Mouse (Mus musculus): ENCODE measurements at regions not wholly inside any gene's neighbourhood (a gene's known extent, or its start where the extent isn't known, plus 50 kb on each side); places are given as distances from the start of the nearest gene placed in this dataset.

DNA sequence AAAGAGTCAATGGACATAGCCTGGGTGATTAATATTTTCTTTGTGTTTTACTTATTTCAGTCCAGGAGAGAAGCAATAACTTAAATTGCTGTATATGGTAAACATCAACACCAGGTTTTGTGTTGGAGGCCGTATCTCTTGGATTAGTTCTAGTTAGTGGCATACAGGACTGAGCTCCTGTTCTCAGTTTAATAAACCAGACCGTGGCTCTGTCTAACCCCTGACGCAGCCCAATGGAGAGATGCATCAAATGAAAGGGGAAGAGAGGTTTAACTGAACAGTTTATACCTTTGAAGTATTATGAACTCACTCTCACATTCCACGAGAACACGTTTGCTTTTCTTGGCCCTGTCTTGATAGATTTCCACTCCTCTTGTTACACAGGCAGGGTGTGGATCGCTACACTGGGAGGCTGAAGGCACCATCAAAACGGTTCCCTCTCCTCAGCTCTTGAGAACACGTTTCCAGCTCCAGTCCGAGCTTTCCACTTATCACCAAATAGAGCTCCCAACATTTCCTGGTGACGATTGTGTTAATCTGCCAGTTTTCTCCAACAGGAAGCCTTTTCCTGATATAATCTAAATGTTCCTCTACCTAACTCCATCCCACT is 54.0 kb upstream of the Cerkl start:
- no peak for DNase-seq

DNA sequence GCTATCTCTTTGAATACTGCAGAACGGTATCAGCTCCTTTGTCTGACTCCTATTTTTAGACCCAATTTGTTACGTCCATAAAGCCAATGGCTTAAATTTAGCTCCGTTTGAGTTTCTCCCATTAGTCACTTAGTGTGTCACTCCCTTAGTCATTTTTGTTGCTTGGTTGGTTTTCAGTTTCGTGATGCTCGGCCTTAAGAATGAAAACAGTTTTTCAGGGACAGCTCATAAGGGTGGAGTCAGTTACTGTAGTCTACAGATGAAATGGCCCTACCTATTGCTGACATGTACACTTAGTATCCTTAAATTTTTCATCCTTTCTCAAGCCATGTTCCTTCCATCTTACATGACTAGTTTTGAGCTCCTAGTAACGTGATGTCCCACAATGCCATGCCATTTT is 54.5 kb upstream of the Cerkl start:
- DNase-seq = no peak

DNA sequence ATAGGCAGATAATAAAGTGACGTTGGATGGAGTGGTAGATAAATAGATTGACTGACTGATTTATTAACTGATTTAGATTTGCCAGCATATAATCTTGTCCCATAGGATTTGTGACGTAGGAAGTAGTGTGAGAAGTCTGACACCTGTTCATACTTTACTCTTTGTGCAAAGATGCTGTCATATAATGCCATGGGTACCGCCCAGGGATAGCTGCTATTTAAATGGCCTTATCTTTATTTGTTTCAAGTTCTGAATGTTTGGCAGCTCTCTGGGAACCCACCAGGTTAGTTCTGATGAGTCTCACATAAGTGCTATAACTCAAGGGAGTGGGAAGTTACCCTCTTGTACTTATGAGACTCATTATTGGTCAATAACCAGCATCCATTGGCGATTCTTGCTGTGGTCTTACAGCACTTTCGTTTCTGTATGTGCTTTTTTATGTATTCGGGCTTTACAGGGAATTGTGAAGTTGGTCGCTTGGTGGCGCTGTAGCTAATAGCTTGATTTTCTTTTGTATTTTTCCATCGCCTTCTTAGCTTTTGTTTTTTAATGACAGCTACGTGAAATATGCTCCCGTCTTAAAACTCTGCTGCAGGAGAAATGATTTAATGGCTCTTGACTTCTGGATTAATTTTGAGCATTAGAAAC is 55.2 kb upstream of the Cerkl start:
- DNase-seq = peak; percentile 89 to 90

DNA sequence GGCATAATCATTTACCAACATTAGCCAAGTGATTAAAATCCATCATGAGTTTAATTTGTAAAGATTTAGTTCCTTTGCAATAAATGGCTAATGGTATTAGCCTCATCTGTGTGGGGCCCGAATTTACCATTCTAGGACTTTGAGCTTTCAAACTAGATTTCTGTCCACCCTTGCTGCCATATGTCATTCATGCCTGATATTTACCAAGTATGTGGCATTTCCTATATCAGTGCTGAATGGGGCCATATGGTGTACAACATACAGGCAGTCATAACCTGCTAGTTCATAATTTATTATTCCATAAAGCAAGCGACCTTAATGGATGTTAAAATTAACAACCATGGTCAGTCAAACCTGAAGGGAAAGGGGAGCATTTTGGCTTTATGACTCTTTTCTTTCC is 55.8 kb upstream of the Cerkl start:
- no peak for DNase-seq

DNA sequence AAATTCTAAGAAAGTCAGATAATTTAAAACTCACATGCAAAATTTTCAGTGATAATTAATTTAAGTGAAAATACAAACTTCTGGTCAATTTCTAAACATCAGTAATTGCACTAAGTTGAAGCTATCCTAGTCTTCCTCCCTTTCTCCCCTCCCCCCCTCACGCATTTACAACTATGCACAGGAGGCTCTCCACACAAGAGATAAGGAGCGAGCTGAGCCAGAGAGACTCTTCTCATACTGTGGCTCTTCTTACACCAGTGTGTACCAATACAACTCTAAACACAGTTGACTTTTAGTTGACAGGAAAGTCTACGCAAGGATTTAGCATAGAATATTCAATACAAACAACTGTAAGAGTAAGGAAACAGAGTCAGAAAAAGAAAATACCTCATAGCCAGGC is 57.1 kb upstream of the Cerkl start:
- DNase-seq = no peak

DNA sequence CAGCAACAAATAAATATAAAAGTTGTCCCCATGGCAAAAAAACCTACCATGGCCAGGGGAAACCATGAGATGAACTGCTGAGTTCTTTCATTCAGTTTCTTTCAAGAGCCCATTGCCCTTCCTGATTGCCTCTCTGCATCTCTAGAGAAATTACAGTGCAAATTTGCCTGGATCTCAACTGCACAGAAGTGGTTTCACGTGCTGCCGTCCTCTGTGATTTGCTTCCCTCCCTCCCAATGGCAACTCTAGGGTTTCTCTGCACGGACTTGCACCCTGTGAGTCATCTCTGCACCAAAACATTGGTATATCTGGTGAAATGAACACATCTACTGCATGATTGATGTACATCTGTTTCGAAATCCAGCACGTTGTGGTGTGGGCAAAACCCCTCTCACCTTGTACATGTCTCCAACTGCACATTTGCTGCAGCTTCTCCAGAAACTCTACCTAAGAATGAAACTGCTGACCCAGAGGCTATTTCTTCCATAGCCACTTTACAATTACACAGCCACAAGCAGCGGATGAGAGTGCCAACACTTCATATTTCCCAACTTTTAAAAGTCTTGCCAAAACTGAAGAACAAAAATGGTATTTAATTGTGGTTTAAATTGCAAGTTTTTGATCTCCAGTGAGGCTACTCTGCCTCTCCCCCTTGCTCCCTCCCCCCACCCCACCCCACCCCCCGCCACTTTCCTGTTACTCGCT is 61.6 kb upstream of the Cerkl start:
- no peak for DNase-seq

DNA sequence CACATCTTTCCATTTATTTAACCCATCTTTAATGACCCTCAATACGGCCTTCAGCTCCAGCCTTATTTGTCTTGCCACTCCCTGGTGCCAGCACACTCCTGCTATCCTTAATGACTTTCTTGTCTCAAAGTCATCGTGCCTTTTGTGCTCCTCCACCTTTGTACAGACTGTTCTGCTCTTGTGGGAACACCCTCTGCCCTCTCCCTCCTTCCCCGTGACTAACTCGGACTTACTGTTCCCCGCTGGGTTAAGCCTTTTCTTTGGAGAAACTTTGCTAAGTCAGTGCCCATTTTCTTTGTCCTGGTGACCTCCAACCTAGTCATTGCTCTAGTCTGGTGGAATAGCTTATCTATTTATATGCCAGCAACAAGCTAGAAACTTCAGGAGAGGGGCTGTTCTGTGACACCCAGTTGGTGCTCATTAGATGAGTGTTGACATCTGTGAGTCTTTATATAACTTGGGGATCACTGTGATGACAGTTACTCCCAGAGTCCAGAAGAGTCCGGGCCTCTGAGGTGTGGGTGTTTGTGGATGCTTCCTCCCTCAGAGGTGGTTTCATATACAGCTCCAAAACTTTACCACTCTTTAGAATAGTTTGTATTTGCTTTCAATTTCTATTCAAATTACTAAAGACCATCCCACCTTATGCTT is 63.3 kb upstream of the Cerkl start:
- no peak for DNase-seq

DNA sequence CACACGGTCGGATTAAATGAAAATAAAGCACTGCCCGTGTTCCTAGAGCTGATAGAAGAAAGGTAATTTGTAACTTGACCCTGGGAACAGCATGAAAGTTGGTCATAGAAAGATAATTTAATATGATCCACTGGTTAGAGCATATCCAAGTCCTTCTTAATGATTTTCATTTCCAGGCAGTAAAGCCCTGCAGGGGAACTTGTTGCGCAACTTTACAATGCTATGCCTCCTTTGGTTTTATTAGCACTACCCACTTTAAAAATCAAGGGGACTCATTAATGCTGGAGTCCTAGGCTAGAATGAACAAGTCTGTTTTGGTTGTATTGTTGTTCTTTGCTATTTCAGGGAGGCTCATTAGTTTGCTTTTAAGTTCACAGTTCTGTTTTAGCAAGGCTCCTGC is 66.9 kb upstream of the Cerkl start:
- DNase-seq = no peak

DNA sequence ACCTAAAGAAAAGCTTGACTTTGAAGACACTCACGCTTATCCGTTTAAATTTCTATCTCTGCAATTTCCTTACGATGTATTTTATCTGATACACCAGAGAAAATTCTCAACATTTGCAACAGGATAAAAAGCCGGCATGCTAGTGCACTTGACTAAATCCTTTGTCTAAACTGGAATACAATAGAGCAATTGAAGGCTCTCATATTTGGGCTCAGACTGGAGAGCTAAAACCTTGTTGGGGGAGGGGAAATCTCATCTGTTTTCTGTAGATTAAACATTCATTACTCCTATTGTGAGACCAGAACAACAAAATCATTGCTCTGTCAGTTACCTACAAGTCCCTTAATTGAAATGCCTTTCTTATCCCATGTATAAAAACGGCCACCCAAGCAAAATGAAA is 70.9 kb upstream of the Cerkl start:
- no peak for DNase-seq

DNA sequence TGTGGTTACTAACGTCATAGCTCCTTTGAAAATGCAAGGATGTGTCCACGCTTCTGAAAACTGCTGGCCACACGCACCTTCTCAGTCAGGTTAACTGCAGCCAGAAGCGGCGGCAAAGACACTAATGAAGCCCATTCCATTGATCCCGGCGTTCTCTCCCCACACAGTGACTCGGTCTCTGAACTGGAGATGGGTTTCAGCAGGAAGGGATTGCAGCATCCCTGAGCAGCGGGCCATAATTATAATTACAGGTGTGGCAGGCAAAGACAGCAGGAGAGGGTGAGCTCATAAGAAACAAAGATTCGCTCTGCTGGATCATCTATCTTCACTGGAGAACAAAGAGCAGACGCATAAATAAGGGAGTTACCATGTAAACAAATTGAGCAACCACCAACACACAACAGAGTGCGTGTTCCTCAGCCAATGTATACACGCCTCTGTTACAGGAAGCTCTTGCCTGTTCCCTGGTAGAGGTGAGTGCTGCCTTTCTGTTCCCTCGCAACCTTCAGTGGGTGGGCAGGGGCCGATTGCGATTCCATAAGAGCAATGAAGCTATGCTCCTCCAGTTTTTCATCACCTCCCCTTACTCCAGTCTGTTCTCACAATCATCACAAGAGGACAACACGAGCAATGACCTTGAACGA is 71.9 kb upstream of the Cerkl start:
- no peak for DNase-seq

DNA sequence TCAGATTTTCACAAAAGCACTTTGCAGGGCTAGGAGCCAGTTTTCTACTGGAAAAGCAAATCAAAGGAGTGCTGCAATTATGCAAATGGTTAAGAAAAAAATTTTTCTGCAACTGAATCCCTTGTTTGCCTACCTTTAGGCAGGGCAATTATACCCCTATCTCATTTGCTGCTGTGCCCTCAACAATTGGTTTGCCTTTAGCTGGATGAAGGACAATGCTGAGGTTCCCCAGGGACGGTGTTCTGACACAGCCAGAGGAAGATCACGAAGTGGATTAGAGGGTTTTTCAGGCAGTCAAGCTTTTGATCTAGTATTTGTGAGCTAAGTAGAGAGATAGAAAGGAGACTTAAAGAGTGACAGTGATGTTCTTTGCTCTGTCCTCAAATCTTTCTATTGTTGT is 72.6 kb upstream of the Cerkl start:
- no peak for DNase-seq

DNA sequence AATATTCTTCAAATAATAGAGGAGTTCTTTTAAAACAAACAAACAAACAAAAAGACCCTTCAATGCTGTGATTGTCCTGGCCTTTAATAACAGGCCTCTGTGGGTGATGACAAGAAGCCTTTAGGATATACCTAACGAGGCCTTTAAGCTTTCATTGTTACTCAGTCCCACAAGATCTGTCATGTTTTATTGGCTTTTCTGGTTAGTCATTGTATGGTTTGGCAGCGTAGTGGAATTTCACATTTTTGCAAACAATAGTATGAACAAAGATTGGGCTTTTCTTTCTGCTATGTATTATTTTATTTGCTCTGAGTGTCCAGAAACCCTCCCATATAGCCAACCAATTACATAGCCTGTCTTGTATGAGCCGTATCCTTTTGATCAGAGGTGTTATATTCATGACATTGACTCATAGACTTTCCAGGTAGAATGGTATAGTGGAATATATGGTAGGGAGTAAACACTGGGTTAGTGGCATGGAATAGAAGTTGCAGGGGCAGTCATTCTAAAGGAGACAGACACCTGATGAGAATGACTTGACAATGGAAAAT is 76.1 kb upstream of the Cerkl start:
- no peak for DNase-seq

DNA sequence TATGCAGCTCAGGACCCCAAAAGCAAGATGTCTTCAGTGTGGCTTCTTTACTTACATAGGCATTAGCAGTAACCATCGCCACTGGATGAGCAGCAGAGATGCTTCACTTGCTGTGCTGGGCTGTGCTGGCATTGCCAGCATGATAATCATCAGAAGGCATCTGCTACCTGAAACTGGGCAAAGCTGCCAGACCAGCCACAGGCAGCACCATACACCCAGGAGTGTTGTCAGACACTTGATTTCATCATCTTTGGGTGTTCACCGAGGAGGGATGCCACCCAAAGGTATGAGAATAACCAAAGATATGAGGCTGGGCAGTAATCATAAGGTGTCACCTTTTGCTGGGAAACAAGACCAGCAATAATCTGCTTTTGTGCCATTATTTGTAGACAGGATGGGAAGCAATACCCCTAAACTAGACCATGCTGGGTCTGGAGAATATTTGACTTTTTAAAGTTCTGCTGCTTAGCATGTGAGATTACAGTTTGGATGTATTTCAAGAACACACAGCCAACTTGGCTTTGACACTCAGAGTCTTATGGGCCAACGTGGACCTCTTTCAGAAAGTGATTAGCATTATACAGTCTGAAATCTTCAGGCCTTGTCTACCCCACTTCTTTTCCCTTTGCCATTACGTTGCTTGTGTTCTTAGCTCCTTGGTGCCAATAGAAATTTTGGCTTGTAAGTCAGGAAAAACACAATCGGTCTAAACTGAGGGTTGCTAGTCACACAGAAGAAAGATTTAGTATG is 80.7 kb upstream of the Cerkl start:
- DNase-seq = no peak

DNA sequence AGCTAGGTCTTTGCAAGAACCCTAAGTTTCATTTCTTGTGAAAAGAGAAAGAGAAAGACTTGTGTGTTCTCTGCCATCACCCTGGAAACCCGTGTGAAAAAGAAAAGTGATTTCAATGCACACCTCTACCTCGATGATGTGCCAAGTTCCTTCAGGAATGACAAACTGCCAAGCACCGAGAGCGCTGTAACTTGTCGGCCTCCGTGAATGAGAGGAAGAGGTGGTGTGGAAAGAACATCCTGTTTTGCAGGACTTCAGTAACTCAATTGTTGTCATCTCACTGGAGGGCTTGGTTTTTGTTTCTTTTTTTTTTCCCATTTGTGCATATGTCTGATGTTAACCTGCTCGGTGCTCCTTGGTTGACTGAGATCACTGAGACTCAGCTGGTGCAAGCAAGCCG is 83.8 kb upstream of the Cerkl start:
- peak in 1 of 2 experiments; percentile 21 for DNase-seq

DNA sequence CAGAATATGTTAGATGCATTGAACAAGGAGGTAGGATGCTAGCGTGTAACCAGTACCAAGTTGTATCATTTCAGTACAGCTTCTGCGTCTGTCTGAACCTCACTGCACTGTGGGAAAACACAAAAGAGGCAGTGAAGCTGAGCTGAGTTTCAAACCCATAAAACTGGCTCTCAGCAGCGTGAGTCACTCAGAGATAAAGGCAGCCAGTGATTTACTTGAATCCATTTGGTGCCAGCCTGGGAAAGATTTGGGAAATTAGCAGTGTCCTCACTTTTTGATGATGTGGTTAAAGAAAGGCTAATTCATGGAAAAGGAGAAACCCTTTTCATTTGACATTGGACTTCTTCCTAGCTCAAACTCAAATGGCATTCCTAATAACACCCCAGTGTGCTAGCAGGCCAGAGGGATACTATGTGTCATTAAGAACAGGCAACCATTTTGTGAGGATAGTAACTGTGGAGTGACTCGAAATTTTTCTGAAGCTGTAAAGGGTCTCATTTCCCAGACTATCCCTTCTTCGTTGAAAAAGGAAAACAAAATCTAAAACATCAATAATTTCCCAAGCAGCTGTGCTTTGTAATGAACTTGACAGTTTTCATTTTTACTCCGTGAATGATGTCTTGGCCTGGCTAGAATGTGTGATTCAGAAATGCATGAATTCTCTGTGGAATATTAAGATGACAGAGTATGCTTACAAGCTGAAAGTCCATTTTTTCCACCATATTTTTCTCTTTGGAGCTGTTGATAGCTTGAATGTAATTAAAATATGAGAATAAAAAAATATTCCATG is 85.8 kb upstream of the Cerkl start:
- DNase-seq = no peak

DNA sequence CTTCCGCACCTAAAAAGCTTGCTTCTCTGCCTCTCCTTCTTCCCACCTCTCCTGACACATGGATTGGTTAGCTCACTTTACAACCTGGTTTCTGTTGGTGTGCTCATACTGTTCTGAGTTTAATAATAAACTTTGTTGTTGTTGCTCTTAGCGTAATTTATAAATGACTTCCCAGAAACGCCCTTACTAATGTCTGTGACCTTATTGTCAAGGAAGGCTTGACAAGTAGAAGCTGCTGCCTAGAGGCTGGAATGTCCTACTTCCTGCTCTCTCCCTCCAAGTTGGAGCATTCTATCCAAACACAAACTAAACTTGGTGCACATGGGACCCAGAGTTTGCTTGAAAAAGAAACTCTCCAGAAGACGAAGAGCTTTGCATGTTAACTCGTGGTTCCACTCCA is 86.9 kb upstream of the Cerkl start:
- peak in 1 of 2 experiments; percentile 39 for DNase-seq

DNA sequence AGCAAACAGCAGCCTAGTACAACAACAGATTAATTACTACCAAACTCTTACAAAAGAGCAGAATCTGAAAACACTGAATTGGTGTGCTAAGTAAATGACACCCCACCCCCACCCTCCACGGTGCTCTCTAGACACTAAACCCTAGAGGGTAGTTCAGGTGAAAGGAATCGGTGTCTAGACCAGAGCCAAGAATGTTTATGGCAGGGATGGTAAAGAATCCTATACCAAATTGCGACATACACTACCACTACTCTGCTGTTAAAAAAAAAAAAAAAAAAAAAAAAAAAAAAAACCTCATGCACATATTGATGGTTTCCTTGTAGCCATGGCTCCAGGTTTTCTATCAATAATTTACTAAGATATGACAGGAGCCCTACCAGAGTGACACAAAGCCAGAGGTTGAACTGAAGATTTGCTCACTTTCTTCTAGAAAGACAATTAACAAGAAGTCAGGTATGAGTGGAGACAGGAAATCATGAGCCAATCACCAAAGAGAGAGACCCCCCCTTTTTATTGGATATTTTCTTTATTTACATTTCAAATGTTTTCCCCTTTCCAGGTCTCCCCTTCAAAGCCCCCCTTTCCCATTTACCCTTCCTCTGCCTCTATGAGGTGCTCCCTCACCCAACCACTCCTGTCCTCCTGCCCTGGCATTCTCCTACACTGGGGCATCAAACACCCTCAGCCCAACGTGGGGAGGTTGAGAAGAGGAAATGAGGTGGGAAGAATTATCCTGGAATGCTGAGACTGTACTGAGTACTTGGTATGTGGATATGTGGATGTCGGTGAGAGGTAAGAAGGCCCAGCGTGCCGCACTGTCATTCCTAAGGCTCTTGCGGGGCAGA is 87.6 kb upstream of the Cerkl start:
- DNase-seq = no peak

DNA sequence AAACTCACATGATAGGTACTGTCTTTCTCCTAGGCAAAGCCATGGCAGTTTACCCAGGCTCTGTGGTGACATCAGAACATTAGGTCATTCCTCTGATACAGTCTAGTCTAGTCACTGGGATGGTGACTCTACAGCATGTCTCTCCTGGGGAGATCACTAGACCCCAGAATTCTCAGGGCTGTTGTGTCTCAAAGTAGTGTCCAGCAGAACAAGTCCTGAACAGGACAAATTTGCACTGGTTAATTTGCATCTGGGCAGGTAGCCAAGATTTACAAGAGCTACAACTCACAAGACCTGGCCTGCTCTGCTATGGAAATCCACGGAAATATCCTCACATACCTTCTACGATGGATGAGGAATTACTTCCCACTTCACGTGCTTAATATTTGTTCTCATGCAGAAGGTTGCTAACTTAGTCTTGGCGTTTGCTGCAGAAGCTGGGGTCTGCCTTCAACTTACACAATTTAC is 88.2 kb upstream of the Cerkl start:
- DNase-seq = no peak

DNA sequence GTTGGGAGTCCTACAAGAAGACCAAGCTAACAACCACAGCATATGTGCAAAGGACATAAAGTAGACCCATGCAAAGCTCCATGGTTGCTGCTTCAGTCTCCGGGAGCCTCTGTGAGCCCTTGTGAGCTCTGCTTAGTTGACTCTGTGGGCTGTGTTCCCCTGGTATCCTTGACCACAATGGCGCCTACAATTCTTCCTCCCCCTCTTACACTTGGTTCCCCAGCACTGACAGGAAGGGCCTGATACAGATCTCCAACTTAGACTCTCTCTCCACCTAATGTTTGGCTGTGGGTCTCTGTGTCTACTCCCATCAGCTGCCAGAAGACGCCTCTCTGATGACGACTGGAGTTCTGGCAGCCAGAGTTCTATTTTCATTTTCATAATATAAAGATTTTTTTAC is 88.9 kb upstream of the Itprid2 start:
- DNase-seq = no peak

DNA sequence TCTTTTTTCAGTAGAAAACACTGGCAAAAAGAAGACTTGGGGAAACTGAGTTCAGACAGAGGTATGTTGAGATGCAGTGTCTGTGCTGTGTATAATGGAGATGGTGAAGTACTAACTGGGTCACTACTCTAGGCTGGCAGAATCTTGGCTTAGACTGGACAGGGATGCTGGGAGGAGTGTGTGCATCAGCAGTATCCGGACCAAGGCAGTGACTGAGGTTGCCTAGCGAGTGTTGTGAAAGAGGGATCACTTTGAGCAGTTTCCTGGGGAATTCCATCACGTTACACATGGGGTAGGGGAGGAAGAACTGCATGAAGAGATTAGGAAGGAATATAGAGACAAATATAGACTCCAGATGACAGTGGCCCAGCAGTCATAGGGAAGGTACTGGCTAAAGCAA is 87.9 kb upstream of the Itprid2 start:
- DNase-seq = no peak
